Mouse (Mus musculus) liver, embryonic 15.5 days (tissue): ENCODE results near the gene Atad2b. TPM values are rescaled to one million over a fixed set of nuclear protein-coding genes. Genes with fewer than 3 reads are reported as not detected.
"Not testable (repeated sequence)": the region's sequence is repeated elsewhere in the genome, so short reads cannot be mapped to it uniquely, and the experiment has no call there.

ENCODE experiments used
- ATAC-seq: fragments of 200-750 bp; cut with Nextera tagmentation; 2 replicates; pipeline ENCODE4 v1.8.0; 2017; ENCODE audit warnings: moderate number of reproducible peaks, mild to moderate bottlenecking, moderate library complexity; ENCODE audit not compliant: insufficient read depth
- H3K27ac ChIP-seq: fragments of 300-500 bp; sonication (generic); replicated peaks from 2 replicates; pipeline ENCODE4 v1.5.1; 2015; ENCODE audit warnings: mild to moderate bottlenecking, inconsistent platforms
- H3K27me3 ChIP-seq: fragments of 300-500 bp; sonication (generic); 2 replicates; pipeline ENCODE4 v1.6.1; 2015; ENCODE audit warnings: mild to moderate bottlenecking, inconsistent platforms
- H3K36me3 ChIP-seq: fragments of 300-500 bp; sonication (generic); replicated peaks from 2 replicates; pipeline ENCODE4 v1.6.1; 2015; ENCODE audit warnings: moderate library complexity, mild to moderate bottlenecking, inconsistent platforms
- H3K4me1 ChIP-seq: fragments of 300-500 bp; sonication (generic); replicated peaks from 2 replicates; pipeline ENCODE4 v1.6.1; 2015; ENCODE audit warnings: inconsistent platforms
- H3K4me2 ChIP-seq: fragments of 300-500 bp; sonication (generic); 2 replicates; pipeline ENCODE4 v1.6.1; 2015; ENCODE audit warnings: moderate library complexity, mild to moderate bottlenecking, inconsistent platforms
- H3K4me3 ChIP-seq: fragments of 300-500 bp; sonication (generic); replicated peaks from 2 replicates; pipeline ENCODE4 v1.5.1; 2015; ENCODE audit warnings: mild to moderate bottlenecking, inconsistent platforms
- H3K9ac ChIP-seq: fragments of 300-500 bp; sonication (generic); 2 replicates; pipeline ENCODE4 v1.6.1; 2015; ENCODE audit warnings: moderate library complexity, mild to moderate bottlenecking, inconsistent platforms
- H3K9me3 ChIP-seq: fragments of 300-500 bp; sonication (generic); replicated peaks from 2 replicates; pipeline ENCODE4 v1.6.1; 2016; ENCODE audit warnings: inconsistent platforms
- WGBS: fragments of 180-500 bp; shearing (Covaris S2); methylation state at CpG from one replicate; pipeline ENCODE4 v1.1.7; 2015; ENCODE audit warnings: mixed read lengths; ENCODE audit not compliant: insufficient replicate concordance; 5-methylcytosine and 5-hydroxymethylcytosine counted together
- polyA plus RNA-seq: library from polyadenylated mRNA; unstranded; fragments of >200 nt; fragmentation: Nextera tagmentation; extraction: Ambion mirVana; gene quantifications from 2 replicates; pipeline ENCODE4 v1.2.1, GENCODE M21; 2015

Atad2b gene
- polyA plus RNA-seq, 1 experiment from 2014 or later: 5.0 TPM

- Histone ChIP-seq H3K9ac (no peak overlapping the region), H3K36me3 (peaks cover 68% of the 10 kb centered on the region), H3K27me3 (no peaks in the 10 kb centered on the region), H3K9me3 (no peaks in the 10 kb centered on the region), H3K4me2 (no peak overlapping the region), H3K4me1 (0 out of 2 replicates have a peak, but pooled peaks cover 4% of the 10 kb centered on the region), H3K4me3 (no peak overlapping the region), H3K27ac (no peak overlapping the region)
- WGBS: 82% methylated on average over 2 of the region's 2 CpGs
- ATAC-seq: no peak
These were observed 35.1 kb upstream of the Atad2b start for GRCm38 (mm10) chr12:4882086-4882485.

GRCm38 (mm10) chr12:4885062-4885461, 32.1 kb upstream of the Atad2b start:
- Histone ChIP-seq H3K9ac (no peak overlapping the region), H3K9me3 (no peaks in the 10 kb centered on the region), H3K4me3 (no peak overlapping the region), H3K27me3 (no peaks in the 10 kb centered on the region), H3K36me3 (peaks cover 60% of the 10 kb centered on the region), H3K4me2 (no peak overlapping the region), H3K27ac (no peak overlapping the region), H3K4me1 (peaks cover 17% of the 10 kb centered on the region)
- no peak for ATAC-seq
- 78% methylated on average over 1 of the region's 1 CpGs for WGBS

GRCm38 (mm10) chr12:4886581-4886980, 30.6 kb upstream of the Atad2b start:
- not testable (repeated sequence) for ATAC-seq, H3K9me3 ChIP-seq, H3K27ac ChIP-seq, H3K4me2 ChIP-seq, H3K27me3 ChIP-seq, H3K9ac ChIP-seq, H3K4me3 ChIP-seq
- WGBS: 77% methylated on average over 4 of the region's 4 CpGs
- Histone ChIP-seq H3K4me1 (peaks cover 19% of the 10 kb centered on the region), H3K36me3 (peaks cover 61% of the 10 kb centered on the region)

GRCm38 (mm10) chr12:4888739-4889138, 28.4 kb upstream of the Atad2b start:
- peaks cover 19% of the 10 kb centered on the region for H3K4me1 ChIP-seq
- no peak overlapping the region for H3K4me3 ChIP-seq
- H3K9me3 ChIP-seq: no peaks in the 10 kb centered on the region
- ATAC-seq: peak; percentile 84
- H3K9ac ChIP-seq: no peak overlapping the region
- no peak overlapping the region for H3K27ac ChIP-seq
- no peak overlapping the region for H3K4me2 ChIP-seq
- peaks cover 64% of the 10 kb centered on the region for H3K36me3 ChIP-seq
- H3K27me3 ChIP-seq: no peaks in the 10 kb centered on the region

GRCm38 (mm10) chr12:4889251-4889650, 27.9 kb upstream of the Atad2b start:
- no peak for ATAC-seq
- 0 out of 2 replicates have a peak overlapping the region, but pooled peaks have one; percentile 34 for H3K27ac ChIP-seq
- WGBS: 84% methylated on average over 2 of the region's 2 CpGs
- H3K4me3 ChIP-seq: no peak overlapping the region
- H3K9ac ChIP-seq: no peak overlapping the region
- no peaks in the 10 kb centered on the region for H3K9me3 ChIP-seq
- H3K4me2 ChIP-seq: no peak overlapping the region
- peaks cover 64% of the 10 kb centered on the region for H3K36me3 ChIP-seq
- no peaks in the 10 kb centered on the region for H3K27me3 ChIP-seq
- H3K4me1 ChIP-seq: peaks cover 19% of the 10 kb centered on the region

DNA sequence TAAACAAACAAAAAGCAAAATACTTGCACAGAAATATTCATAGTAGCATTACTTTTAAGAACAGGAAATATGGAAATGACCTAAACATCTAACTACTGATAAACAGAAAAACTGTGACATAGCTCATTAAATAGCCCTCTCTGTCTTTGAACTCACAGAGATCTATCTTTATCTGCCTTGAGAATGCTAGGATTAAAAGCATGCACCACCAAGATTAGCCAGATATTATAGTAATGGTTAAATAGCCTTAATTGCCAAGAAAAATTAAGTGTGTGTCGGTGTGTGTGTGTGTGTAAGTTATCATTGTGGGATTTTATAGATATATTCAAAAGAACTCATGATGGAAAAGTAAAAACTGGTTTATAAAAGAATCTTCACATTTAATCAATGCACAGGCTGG, 27.3 kb upstream of the Atad2b start:
- H3K4me1 ChIP-seq: peaks cover 19% of the 10 kb centered on the region
- no peak for ATAC-seq
- peaks cover 60% of the 10 kb centered on the region for H3K36me3 ChIP-seq
- H3K9me3 ChIP-seq: no peaks in the 10 kb centered on the region
- no peak overlapping the region for H3K9ac ChIP-seq
- H3K27me3 ChIP-seq: no peaks in the 10 kb centered on the region
- H3K4me3 ChIP-seq: no peak overlapping the region
- H3K4me2 ChIP-seq: no peak overlapping the region
- H3K27ac ChIP-seq: no peak overlapping the region
- 40% methylated on average over 1 of the region's 1 CpGs for WGBS

DNA sequence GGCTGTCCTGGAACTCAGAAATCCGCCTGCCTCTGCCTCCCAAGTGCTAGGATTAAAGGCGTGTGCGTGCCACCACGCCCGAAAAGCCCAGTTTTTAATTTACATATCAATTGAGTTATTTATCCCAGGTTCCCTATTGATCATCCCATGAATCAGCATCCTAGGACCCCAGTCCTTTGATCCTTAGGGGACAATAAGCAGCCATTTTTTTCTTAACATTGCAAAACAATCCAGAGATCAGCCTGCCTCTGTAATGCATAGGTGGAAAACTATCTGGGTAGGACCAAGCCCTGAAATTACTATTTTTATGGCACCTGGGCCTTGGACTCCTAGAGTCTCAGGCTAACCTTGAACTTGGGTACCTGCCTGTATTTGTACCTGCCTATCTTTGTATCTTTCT, 19.1 kb upstream of the Atad2b start:
- no peak for ATAC-seq
- no peak overlapping the region for H3K9ac ChIP-seq
- H3K4me2 ChIP-seq: no peak overlapping the region
- no peak overlapping the region for H3K27ac ChIP-seq
- H3K36me3 ChIP-seq: peaks cover 39% of the 10 kb centered on the region
- 87% methylated on average over 5 of the region's 5 CpGs for WGBS
- H3K27me3 ChIP-seq: no peaks in the 10 kb centered on the region
- H3K4me1 ChIP-seq: 0 out of 2 replicates have a peak, but pooled peaks cover under 1% of the 10 kb centered on the region
- no peaks in the 10 kb centered on the region for H3K9me3 ChIP-seq
- H3K4me3 ChIP-seq: no peak overlapping the region

GRCm38 (mm10) chr12:4905946-4906345, 11.2 kb upstream of the Atad2b start:
- peak overlapping the region; percentile 93 for H3K4me3 ChIP-seq
- peak overlapping the region; percentile 97 for H3K9ac ChIP-seq
- H3K4me1 ChIP-seq: peaks cover 35% of the 10 kb centered on the region
- no peaks in the 10 kb centered on the region for H3K9me3 ChIP-seq
- H3K36me3 ChIP-seq: peaks cover 27% of the 10 kb centered on the region
- ATAC-seq: no peak
- WGBS: 54% methylated on average over 7 of the region's 7 CpGs
- H3K4me2 ChIP-seq: peak overlapping the region; percentile 89
- no peaks in the 10 kb centered on the region for H3K27me3 ChIP-seq
- H3K27ac ChIP-seq: peak overlapping the region; percentile 99

DNA sequence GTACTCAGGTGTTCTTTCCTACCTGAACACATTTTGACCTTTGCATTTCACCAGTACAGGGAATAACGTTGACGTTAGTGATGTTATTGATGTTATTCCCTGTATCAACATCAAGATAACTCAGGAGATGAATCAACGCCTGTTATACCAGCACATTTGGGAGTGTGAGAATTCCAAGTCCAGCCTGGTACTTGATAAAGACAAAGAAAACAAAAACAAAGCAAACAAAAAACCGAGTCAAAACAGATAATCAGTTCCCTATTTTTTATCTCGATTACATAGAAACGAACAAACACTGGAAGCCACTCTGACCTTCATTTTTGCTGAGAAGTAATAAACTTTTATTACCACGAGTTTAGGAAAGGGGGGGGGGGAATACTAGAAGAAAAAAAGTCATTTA, 10.7 kb upstream of the Atad2b start:
- peak overlapping the region; percentile 89 for H3K4me2 ChIP-seq
- H3K4me1 ChIP-seq: peaks cover 35% of the 10 kb centered on the region
- ATAC-seq: no peak
- peaks cover 22% of the 10 kb centered on the region for H3K36me3 ChIP-seq
- peak overlapping the region; percentile 97 for H3K9ac ChIP-seq
- no peaks in the 10 kb centered on the region for H3K27me3 ChIP-seq
- peak overlapping the region; percentile 93 for H3K4me3 ChIP-seq
- no peaks in the 10 kb centered on the region for H3K9me3 ChIP-seq
- WGBS: 13% methylated on average over 7 of the region's 7 CpGs
- H3K27ac ChIP-seq: peak overlapping the region; percentile 99

- Histone ChIP-seq H3K4me2 (peak within 1 kb of the TSS; percentile 89), H3K4me1 (peaks cover 35% of the 10 kb centered on the region), H3K27me3 (no peaks in the 10 kb centered on the region), H3K9me3 (no peaks in the 10 kb centered on the region), H3K9ac (peak within 1 kb of the TSS; percentile 97), H3K27ac (peak within 1 kb of the TSS; percentile 99), H3K36me3 (peaks cover 18% of the 10 kb centered on the region), H3K4me3 (peak within 1 kb of the TSS; percentile 93)
- WGBS: under 1% methylated on average over 125 of the region's 125 CpGs
- ATAC-seq: peak; percentile 97
These were observed 9.9 kb upstream of the Atad2b start, which contains the start of gene Ubxn2a for GRCm38 (mm10) chr12:4906951-4907906. Gene Ubxn2a, minus strand, starts transcription at chr12:4907705.

DNA sequence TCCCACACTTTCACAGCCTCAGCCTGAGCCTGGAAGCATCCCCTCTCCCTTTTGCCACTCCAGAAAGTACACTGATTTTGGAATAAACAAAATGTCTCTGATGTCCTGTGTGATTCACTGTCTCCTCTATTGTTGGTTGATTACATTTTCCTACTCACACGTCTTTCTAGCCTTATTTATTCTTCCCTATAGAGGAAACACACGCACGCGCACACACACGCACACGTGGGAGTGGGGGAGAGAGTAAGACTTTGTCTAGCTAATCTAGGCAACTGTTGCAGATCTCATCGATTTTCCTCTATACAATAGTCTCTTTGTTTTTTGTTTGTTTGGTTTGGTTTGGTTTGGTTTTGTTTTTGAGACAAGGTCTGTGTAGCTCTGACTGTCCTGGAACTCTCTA, 8.8 kb upstream of the Atad2b start:
- peak overlapping the region; percentile 89 for H3K4me2 ChIP-seq
- no peak for ATAC-seq
- peaks cover 31% of the 10 kb centered on the region for H3K4me1 ChIP-seq
- H3K27ac ChIP-seq: peak overlapping the region; percentile 99
- no peaks in the 10 kb centered on the region for H3K9me3 ChIP-seq
- H3K9ac ChIP-seq: no peak overlapping the region
- peaks cover 12% of the 10 kb centered on the region; the same call in 1 of the 2 replicates for H3K36me3 ChIP-seq
- no peaks in the 10 kb centered on the region for H3K27me3 ChIP-seq
- H3K4me3 ChIP-seq: peak overlapping the region; percentile 93
- 81% methylated on average over 7 of the region's 7 CpGs for WGBS
